Comparison of ENCODE assay signal across 8 mouse cellular contexts in genomic region chr11:118150115-118150701, GRCm38 (mm10). TPM values are rescaled to one million over a fixed set of nuclear protein-coding genes. Genes with fewer than 3 reads are reported as not detected.
DNase-seq lines count a peak whose midpoint lies in the region; ATAC-seq and TF ChIP-seq lines count a peak whose summit lies in the region.

No protein-coding gene starts in this region.

- no peak overlapping the region for H3K27ac ChIP-seq in lung, embryonic 16.5 days (ENCODE audit: low read length)

- no peak overlapping the region for H3K9ac ChIP-seq in lung, embryonic 16.5 days (ENCODE audit: low read length)

- WGBS in lung, embryonic 16.5 days = 22% methylated on average over 9 of the region's 9 CpGs
- 44% methylated on average over 9 of the region's 9 CpGs for WGBS in lung, adult 2 months

- H3K4me2 ChIP-seq in lung, embryonic 16.5 days (ENCODE audit: low read depth, low read length) = no peak overlapping the region

- H3K36me3 ChIP-seq in lung, embryonic 16.5 days (ENCODE audit: control insufficient read depth, insufficient read depth, low read length) = no peaks in the 10 kb centered on the region

- H3K27me3 ChIP-seq in lung, embryonic 16.5 days (ENCODE audit: control insufficient read depth, insufficient read depth, low read depth, low read length) = no peaks in the 10 kb centered on the region

- DNase-seq in cerebellum, postnatal 10 days = peak; percentile 70 to 72
- DNase-seq in cerebellum, adult 18-20 months = no peak
- DNase-seq in lung, adult 2 months = no peak
- peak; percentile 58 to 78 for DNase-seq in layer of hippocampus, adult 18-20 months (ENCODE audit: low spot score in 2 of 2)
- DNase-seq in right cerebral cortex, postnatal 36 days (ENCODE audit: low spot score in 2 of 2) = peak; percentile 68 to 75
- DNase-seq in thymus, postnatal 10 days (ENCODE audit: low spot score in 2 of 2) = no peak

- no peak overlapping the region for H3K4me3 ChIP-seq in lung, embryonic 16.5 days (ENCODE audit: low read length)
- no peak overlapping the region for H3K4me3 ChIP-seq in lung, adult 2 months (replicated peaks; ENCODE audit: extremely low read depth, low read depth, low read length)

- peaks cover 3% of the 10 kb centered on the region for H3K4me1 ChIP-seq in lung, embryonic 16.5 days (replicated peaks; ENCODE audit: control insufficient read depth, insufficient read depth, low read length)
- peaks cover 3% of the 10 kb centered on the region; the same call in 1 of the 2 replicates for H3K4me1 ChIP-seq in lung, adult 2 months (ENCODE audit: control insufficient read depth, insufficient read depth, low read length)

- peak; percentile 42; the same call in 1 of the 2 replicates for ATAC-seq in lung, embryonic 16.5 days (ENCODE audit: low read depth)
- ATAC-seq in inflammation-experienced regulatory T-cells, adult 6 months = no peak

- TF ChIP-seq POLR2A in lung, adult 2 months (IDR thresholded peaks at IDR 0.05; ENCODE audit: borderline replicate concordance, extremely low read depth, low read depth, low read length) = no peak

- TF ChIP-seq CTCF in lung, adult 2 months (IDR thresholded peaks at IDR 0.05; ENCODE audit: insufficient read depth, low read length) = no peak

- H3K9me3 ChIP-seq in lung, embryonic 16.5 days (ENCODE audit: control insufficient read depth, low read length) = peaks cover 3% of the 10 kb centered on the region; the same call in 1 of the 2 replicates

RNA-seq across cellular contexts. Expression of gene Dnah17, which starts 19.8 kb away (rescaled TPM):
- polyA plus RNA-seq in lung, embryonic 16.5 days (2015; fragmentation: Nextera tagmentation; extraction: Ambion mirVana) = 0.19 and 0.23 TPM in 2 replicates
- polyA plus RNA-seq in lung, adult 2 months (2012; rRNA removed) = 0.03 and 0.18 TPM in 2 replicates
- under 1 TPM in 1 of 2 experiments, not detected in 1; 0.02 TPM for total RNA-seq in layer of hippocampus, adult 18-20 months (2021)
- under 1 TPM; 0.11 to 0.73 (median 0.60) TPM for polyA plus RNA-seq in inflammation-experienced regulatory T-cells, adult 6 months (2017; shearing (Covaris generic))

Comparison
In these comparisons a context has a peak if more than half of its experiments do, and no peak if none do; other contexts are left out.
1. DNase-seq: peak in cerebellum, postnatal 10 days (2 of 2), layer of hippocampus, adult 18-20 months (2 of 2) and right cerebral cortex, postnatal 36 days (2 of 2); none in cerebellum, adult 18-20 months (0 of 2), lung, adult 2 months (single experiment) and thymus, postnatal 10 days (0 of 2).